Mouse (Mus musculus) bone marrow, adult 2 months (tissue): Measurements from ENCODE around the gene Gm16485.

Source experiments
- CTCF ChIP-seq: fragments of 200-500 bp; IDR thresholded peaks from 2 replicates; pipeline ENCODE4 v1.5.1; 2011; ENCODE audit warnings: low read length, control low read depth; ENCODE audit not compliant: control insufficient read depth, insufficient read depth
- POLR2A ChIP-seq: fragments of 200-500 bp; IDR thresholded peaks from 2 replicates; pipeline ENCODE4 v1.6.1; 2011; ENCODE audit warnings: low read depth, mild to moderate bottlenecking, control low read depth, low read length, borderline replicate concordance; ENCODE audit not compliant: control insufficient read depth

GRCm38 (mm10) chr9:8996494-8996893 is 24.9 kb downstream of the Gm16485 start:
- TF ChIP-seq POLR2A: no peak
- TF ChIP-seq CTCF: no peak
